Mouse (Mus musculus): ENCODE measurements at regions not wholly inside any gene's neighbourhood (a gene's known extent, or its start where the extent isn't known, plus 50 kb on each side); places are given as distances from the start of the nearest gene placed in this dataset.

DNA sequence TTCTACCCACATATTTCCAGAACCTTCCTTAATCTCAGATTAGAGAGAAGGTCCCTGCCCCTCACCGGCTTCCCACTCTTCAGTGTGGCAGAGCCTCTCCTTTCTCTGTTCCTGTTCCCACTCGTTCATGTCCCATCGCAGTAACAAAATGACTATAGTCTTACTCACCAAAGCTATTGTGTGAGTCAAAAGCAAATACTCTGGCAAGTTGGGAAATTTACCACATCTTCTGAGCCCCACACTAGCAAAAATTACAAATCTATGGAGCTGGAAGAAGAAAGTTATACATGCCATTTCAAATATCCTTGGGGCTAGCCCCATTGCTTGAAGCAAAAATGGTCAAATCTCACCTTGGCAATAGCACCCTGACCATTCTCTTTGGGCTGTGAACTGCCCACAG lies 80.1 kb upstream of the Tet2 start:
- no peak overlapping the region for H3K9ac ChIP-seq
- H3K9me3 ChIP-seq (replicated peaks): no peaks in the 10 kb centered on the region
- no peak overlapping the region for H3K27ac ChIP-seq (ENCODE audit: poor library complexity, severe bottlenecking)
- ATAC-seq (ENCODE audit: insufficient number of reproducible peaks, low FRiP score): no peak
- no peak overlapping the region for H3K4me2 ChIP-seq
- H3K4me1 ChIP-seq (replicated peaks): peaks cover 11% of the 10 kb centered on the region
- no peak overlapping the region for H3K4me3 ChIP-seq
- WGBS: 90% methylated on average over 3 of the region's 3 CpGs
- H3K36me3 ChIP-seq: no peaks in the 10 kb centered on the region
- H3K27me3 ChIP-seq (replicated peaks): no peaks in the 10 kb centered on the region

DNA sequence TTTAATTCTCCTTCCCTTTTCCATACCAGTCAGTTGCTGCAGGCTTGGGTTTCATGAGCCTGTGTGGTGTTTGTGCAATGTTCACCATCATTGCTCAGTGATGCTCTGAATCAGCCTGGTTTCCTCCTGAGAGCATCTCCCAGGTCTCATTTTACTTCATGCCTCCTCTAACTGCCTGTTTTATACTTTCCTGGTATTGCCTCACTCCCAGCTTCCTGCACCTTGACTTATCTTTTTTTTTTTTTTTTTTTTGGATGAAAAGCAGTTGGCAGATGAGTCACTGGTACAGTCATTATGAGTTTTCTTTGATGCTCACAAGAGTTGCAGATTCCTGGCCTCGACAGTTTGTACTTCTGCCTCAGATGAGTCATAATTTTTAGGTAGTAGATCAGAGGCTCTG lies 81.5 kb upstream of the Tet2 start:
- no peak overlapping the region for H3K4me2 ChIP-seq
- 50% methylated on average over 1 of the region's 1 CpGs for WGBS
- no peaks in the 10 kb centered on the region for H3K27me3 ChIP-seq (replicated peaks)
- H3K4me3 ChIP-seq: no peak overlapping the region
- no peaks in the 10 kb centered on the region for H3K9me3 ChIP-seq (replicated peaks)
- H3K36me3 ChIP-seq: no peaks in the 10 kb centered on the region
- no peak overlapping the region for H3K9ac ChIP-seq
- ATAC-seq (ENCODE audit: insufficient number of reproducible peaks, low FRiP score): no peak
- no peak overlapping the region for H3K27ac ChIP-seq (ENCODE audit: poor library complexity, severe bottlenecking)
- H3K4me1 ChIP-seq (replicated peaks): peaks cover 11% of the 10 kb centered on the region

DNA sequence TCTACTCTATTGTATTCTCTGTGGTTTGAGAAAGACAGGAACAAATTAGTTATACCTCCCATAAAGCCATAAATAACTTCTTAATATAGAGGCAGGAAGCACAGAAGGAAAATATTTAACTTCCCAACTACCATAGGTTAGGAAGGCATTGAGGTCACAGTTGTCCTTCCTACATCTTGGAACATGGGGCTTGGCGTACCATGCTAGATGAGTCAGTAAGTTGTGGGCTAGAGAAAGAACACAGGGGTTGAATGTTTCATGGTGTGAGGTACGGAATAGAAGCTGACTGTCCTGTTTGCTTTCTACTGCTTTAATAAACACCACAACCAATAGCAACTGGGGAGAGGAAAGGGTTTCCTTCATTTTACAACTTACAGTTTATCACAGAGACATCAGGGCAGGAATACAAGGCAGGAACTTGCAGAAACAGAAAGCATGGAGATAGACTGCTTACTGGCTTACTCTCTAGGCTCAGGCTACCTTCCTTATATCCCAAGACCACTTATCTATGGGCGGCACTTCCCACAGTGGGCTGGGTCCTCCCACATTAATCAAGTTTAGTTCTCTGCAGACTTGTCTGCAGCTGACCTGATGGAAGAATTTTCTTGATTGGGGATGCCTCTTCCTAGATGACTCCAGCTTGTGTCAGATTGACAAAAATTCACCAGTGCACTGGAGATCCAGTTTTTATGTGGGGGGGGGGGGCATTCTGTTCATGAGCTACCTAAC lies 82.3 kb upstream of the Tet2 start:
- Histone ChIP-seq H3K4me3 (no peak overlapping the region), H3K9me3 (replicated peaks) (no peaks in the 10 kb centered on the region), H3K9ac (no peak overlapping the region), H3K4me1 (replicated peaks) (peaks cover 11% of the 10 kb centered on the region), H3K36me3 (no peaks in the 10 kb centered on the region), H3K4me2 (no peak overlapping the region), H3K27ac (ENCODE audit: poor library complexity, severe bottlenecking) (no peak overlapping the region), H3K27me3 (replicated peaks) (no peaks in the 10 kb centered on the region)
- WGBS: 73% methylated on average over 3 of the region's 3 CpGs
- no peak for ATAC-seq (ENCODE audit: insufficient number of reproducible peaks, low FRiP score)

DNA sequence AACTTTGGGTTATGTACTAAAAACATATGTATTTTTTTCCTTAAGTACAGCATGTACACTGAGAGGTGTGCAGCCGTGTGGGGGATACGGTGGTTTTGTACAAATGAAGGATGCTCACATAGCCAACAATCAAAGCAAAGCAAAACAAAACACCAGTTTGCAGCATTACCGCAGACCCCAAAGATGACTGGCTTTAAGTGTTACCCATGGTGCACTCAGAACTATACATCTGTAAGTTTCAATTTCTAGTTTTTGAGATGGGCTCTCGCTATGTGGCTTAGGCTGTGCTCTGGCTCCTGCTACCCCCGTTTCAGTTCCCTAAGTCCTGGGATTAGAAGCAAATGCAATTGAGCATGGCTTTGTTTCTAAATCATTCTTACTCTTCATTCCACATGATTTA lies 89.4 kb upstream of the Tet2 start:
- H3K27me3 ChIP-seq (replicated peaks): no peaks in the 10 kb centered on the region
- H3K4me1 ChIP-seq (replicated peaks): peaks cover 3% of the 10 kb centered on the region; the same call in 1 of the 2 replicates
- H3K4me3 ChIP-seq: no peak overlapping the region
- no peaks in the 10 kb centered on the region for H3K36me3 ChIP-seq
- ATAC-seq (ENCODE audit: insufficient number of reproducible peaks, low FRiP score): no peak
- H3K4me2 ChIP-seq: no peak overlapping the region
- no peaks in the 10 kb centered on the region for H3K9me3 ChIP-seq (replicated peaks)
- WGBS: 93% methylated on average over 5 of the region's 5 CpGs
- no peak overlapping the region for H3K9ac ChIP-seq
- H3K27ac ChIP-seq (ENCODE audit: poor library complexity, severe bottlenecking): no peak overlapping the region

DNA sequence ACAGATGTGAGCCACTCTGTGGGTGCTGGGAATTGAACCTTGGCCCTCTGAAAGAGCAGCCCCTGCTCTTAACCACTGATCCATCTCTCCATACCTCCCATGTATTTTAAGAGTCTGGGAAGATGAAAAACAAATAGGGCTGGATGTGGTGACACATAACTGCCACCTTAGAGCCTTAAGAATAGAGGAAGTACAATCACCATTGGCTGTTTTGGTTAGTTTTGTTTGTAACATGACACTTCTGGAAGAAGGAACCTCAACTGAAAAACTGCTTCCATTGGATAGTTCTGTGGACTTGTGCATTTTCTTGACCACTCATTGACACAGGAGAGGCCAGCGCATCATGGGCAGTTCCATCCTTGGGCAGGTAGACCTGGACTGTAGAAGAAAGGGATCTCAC lies 100.7 kb upstream of the Tet2 start:
- no peaks in the 10 kb centered on the region for H3K9me3 ChIP-seq (replicated peaks)
- H3K9ac ChIP-seq: no peak overlapping the region
- no peaks in the 10 kb centered on the region for H3K36me3 ChIP-seq
- no peak overlapping the region for H3K27ac ChIP-seq (ENCODE audit: poor library complexity, severe bottlenecking)
- ATAC-seq (ENCODE audit: insufficient number of reproducible peaks, low FRiP score): no peak
- H3K4me3 ChIP-seq: no peak overlapping the region
- no peak overlapping the region for H3K4me2 ChIP-seq
- 90% methylated on average over 1 of the region's 1 CpGs for WGBS
- H3K4me1 ChIP-seq (replicated peaks): no peaks in the 10 kb centered on the region
- H3K27me3 ChIP-seq (replicated peaks): no peaks in the 10 kb centered on the region

DNA sequence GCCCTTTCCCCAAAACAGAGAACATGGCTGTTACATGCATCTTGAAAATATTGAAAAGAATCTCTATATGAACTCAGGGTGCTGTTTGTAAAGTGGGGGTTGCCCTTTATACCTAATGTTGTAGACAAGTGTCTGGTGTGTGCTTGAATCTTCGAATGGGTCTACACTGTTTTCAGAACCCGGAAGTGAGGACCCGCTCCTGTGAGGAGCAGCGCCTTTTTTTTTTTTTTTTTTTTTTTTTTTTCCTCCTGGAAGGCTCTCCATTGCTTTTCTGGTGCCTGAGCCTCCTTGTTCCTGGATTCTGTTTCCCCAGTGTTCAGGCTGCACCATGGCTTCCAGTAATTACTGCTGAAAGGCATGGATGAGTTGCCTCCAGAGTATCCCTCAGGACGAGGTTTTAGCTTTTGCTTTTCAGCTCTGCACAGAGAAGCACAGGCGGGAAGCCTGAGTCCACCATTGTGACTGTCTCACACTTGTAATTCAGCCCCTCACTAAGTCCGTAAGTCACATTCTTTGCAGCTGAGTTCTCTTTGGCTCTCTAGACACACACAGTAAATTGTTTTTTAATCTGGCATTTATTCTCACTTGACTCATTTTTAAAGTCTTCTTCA lies 101.6 kb upstream of the Tet2 start:
- H3K36me3 ChIP-seq: no peaks in the 10 kb centered on the region
- H3K4me2 ChIP-seq: no peak overlapping the region
- H3K4me3 ChIP-seq: no peak overlapping the region
- no peak overlapping the region for H3K27ac ChIP-seq (ENCODE audit: poor library complexity, severe bottlenecking)
- H3K4me1 ChIP-seq (replicated peaks): no peaks in the 10 kb centered on the region
- H3K9me3 ChIP-seq (replicated peaks): no peaks in the 10 kb centered on the region
- no peak overlapping the region for H3K9ac ChIP-seq
- 66% methylated on average over 6 of the region's 7 CpGs for WGBS
- no peaks in the 10 kb centered on the region for H3K27me3 ChIP-seq (replicated peaks)
- no peak for ATAC-seq (ENCODE audit: insufficient number of reproducible peaks, low FRiP score)

DNA sequence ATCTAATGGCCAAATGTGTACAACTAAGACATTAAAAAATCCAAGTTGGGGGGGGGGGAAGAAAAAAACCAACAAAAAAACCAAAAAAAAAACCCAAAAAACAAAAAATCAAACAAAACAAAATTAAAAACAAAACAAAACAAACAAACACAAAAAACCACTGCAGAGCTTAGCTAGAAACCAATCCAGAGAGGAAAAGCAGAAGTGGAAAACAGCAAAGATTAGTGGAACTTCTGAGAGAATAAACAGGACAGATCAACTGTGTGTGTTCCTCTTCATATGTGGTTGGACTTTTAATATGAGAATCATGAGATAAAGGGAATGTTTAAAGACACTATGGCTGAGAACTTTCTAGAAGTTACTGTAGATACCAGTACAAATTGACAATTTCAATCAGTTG lies 105.1 kb upstream of the Tet2 start:
- Histone ChIP-seq H3K27ac (ENCODE audit: poor library complexity, severe bottlenecking) (no peak overlapping the region), H3K4me1 (replicated peaks) (no peaks in the 10 kb centered on the region), H3K9ac (no peak overlapping the region), H3K4me3 (no peak overlapping the region), H3K27me3 (replicated peaks) (no peaks in the 10 kb centered on the region), H3K9me3 (replicated peaks) (no peaks in the 10 kb centered on the region), H3K4me2 (no peak overlapping the region), H3K36me3 (no peaks in the 10 kb centered on the region)
- ATAC-seq (ENCODE audit: insufficient number of reproducible peaks, low FRiP score): no peak

DNA sequence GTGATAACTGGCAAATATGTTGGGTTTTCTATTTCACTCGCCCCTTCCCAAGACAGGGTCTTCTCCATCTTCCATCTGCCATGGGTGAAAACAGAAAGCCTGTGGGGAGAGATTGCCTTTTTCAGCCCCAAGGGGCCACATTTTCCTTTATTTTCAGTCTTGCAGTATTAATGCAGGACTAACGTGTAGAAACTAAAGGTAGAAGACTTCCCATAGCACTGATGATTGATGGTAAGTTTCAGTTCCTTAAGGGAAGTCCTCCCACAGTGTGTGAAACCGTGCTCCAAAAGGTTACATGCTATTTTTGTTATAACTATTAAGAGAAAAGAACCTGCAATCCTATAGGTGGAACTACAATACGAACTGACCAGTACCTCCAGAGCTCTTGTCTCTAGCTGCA lies 107.1 kb upstream of the Tet2 start:
- no peak for ATAC-seq (ENCODE audit: insufficient number of reproducible peaks, low FRiP score)
- 77% methylated on average over 4 of the region's 4 CpGs for WGBS

DNA sequence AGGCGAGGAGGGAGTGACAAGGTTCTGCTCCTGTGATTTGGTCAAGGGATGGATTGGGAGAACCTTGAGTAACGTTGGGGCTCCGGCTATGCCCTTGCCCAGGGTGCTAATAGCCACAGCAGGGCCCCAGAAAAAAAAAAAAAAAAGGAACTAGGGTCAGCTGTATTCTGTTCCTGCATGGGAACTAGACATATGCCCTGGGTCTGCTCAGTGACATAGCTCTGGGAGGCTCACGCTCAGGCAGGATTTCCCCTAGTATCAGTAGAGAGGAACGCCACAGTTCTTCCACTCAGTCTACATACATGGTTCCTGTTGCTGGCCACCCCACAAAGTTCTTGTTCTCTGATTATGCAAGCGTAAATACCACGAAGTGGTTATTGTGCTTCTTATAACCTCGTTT lies 114.8 kb upstream of the Tet2 start:
- no peaks in the 10 kb centered on the region for H3K27me3 ChIP-seq (replicated peaks)
- H3K4me2 ChIP-seq: no peak overlapping the region
- H3K27ac ChIP-seq (ENCODE audit: poor library complexity, severe bottlenecking): no peak overlapping the region
- no peak for ATAC-seq (ENCODE audit: insufficient number of reproducible peaks, low FRiP score)
- no peak overlapping the region for H3K9ac ChIP-seq
- no peaks in the 10 kb centered on the region for H3K4me1 ChIP-seq (replicated peaks)
- WGBS: 79% methylated on average over 8 of the region's 8 CpGs
- H3K9me3 ChIP-seq (replicated peaks): no peaks in the 10 kb centered on the region
- H3K4me3 ChIP-seq: no peak overlapping the region
- H3K36me3 ChIP-seq: no peaks in the 10 kb centered on the region

More for the DNA sequence above, 107.1 kb upstream of the Tet2 start:
- Histone ChIP-seq H3K9me3 (replicated peaks) (no peaks in the 10 kb centered on the region), H3K36me3 (no peaks in the 10 kb centered on the region), H3K4me3 (no peak overlapping the region), H3K4me2 (no peak overlapping the region), H3K9ac (no peak overlapping the region), H3K4me1 (replicated peaks) (no peaks in the 10 kb centered on the region), H3K27me3 (replicated peaks) (no peaks in the 10 kb centered on the region), H3K27ac (ENCODE audit: poor library complexity, severe bottlenecking) (no peak overlapping the region)

DNA sequence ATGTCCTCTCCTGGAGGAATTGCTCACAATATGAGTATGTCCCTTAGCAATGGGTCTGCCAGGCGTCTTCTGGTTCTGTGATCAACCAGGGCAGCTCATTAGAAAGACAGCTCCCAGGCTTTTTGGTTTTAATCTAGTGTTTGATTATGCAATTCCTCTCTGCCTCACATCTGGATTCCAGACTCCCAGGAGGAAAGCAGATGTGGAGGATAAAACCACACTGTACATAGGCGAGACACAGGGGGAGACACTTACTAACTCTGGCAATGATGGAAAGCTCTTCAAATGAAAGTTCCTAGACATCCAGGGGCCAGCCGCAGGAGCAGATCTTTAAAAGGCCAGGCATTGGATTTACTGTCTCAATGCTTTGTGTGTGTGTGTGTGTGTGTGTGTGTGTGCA lies 116.4 kb upstream of the Tet2 start:
- Histone ChIP-seq H3K27me3 (replicated peaks) (no peaks in the 10 kb centered on the region), H3K4me3 (no peak overlapping the region), H3K4me1 (replicated peaks) (no peaks in the 10 kb centered on the region), H3K36me3 (no peaks in the 10 kb centered on the region), H3K4me2 (no peak overlapping the region), H3K9me3 (replicated peaks) (no peaks in the 10 kb centered on the region), H3K9ac (no peak overlapping the region), H3K27ac (ENCODE audit: poor library complexity, severe bottlenecking) (no peak overlapping the region)
- no peak for ATAC-seq (ENCODE audit: insufficient number of reproducible peaks, low FRiP score)
- WGBS: 65% methylated on average over 3 of the region's 3 CpGs

DNA sequence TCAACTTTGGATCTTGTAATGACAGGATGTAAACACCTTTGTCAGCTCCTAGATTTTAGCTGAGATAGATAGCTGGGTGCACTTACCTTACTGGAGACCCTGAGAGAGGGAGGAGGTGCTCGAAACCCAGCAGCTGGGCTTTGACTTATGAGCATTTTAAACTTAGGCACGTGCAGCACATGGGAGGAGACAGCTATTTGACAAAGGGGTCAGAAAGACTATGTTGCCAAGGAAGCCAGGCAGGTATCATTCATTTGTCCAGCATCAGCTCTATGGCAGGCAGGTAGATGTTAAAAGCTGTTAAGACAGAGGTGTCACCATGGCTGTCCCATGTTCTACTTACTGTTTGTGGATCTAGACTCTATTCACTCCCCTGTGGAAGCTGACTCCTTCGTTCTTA lies 120.0 kb upstream of the Tet2 start:
- Histone ChIP-seq H3K4me1 (replicated peaks) (no peaks in the 10 kb centered on the region), H3K4me2 (no peak overlapping the region), H3K36me3 (no peaks in the 10 kb centered on the region), H3K9ac (no peak overlapping the region), H3K27ac (ENCODE audit: poor library complexity, severe bottlenecking) (no peak overlapping the region), H3K9me3 (replicated peaks) (no peaks in the 10 kb centered on the region), H3K27me3 (replicated peaks) (no peaks in the 10 kb centered on the region), H3K4me3 (no peak overlapping the region)
- 69% methylated on average over 3 of the region's 3 CpGs for WGBS
- ATAC-seq (ENCODE audit: insufficient number of reproducible peaks, low FRiP score): no peak

Measured in heart, embryonic 12.5 days (tissue).